Mouse (Mus musculus) T-helper 1 cell (primary cell): ENCODE measurements around the gene Tpra1.

Experiments
- in situ Hi-C: fragments of 300-600 bp; cut with MboI, MseI; formaldehyde crosslinking; loops from one replicate; pipeline ENCODE4 v1.15.1; 2025; ENCODE audit warnings: high pct_unique_total_duplicates

Tpra1 gene

GRCm38 (mm10) chr6:88957313-88957712 lies 55.3 kb downstream of the Tpra1 start:
- in situ Hi-C loops: no loop called here

GRCm38 (mm10) chr6:88957801-88958211 lies 55.8 kb downstream of the Tpra1 start:
- in situ Hi-C loops: no loop called here

- in situ Hi-C loops: no loop called here
Measured at GRCm38 (mm10) chr6:88958305-88958704, 56.3 kb downstream of the Tpra1 start.

- in situ Hi-C loops: no loop called here
Measured at GRCm38 (mm10) chr6:88959834-88960233, 57.8 kb downstream of the Tpra1 start.

- in situ Hi-C loops: no loop called here
Measured at GRCm38 (mm10) chr6:88960941-88961340, 58.9 kb downstream of the Tpra1 start.
